Mouse (Mus musculus) liver, postnatal 0 days (tissue): ENCODE results near the gene AY358078.

ENCODE experiments used
- CTCF ChIP-seq: sonication (generic); IDR thresholded peaks from 2 replicates; pipeline ENCODE4 v1.5.1; 2016; ENCODE audit warnings: antibody characterized with exemption, low read depth
- EP300 ChIP-seq: IDR thresholded peaks from 2 replicates; pipeline ENCODE4 v1.6.1; 2016; ENCODE audit warnings: antibody characterized with exemption, low read depth, mild to moderate bottlenecking

DNA sequence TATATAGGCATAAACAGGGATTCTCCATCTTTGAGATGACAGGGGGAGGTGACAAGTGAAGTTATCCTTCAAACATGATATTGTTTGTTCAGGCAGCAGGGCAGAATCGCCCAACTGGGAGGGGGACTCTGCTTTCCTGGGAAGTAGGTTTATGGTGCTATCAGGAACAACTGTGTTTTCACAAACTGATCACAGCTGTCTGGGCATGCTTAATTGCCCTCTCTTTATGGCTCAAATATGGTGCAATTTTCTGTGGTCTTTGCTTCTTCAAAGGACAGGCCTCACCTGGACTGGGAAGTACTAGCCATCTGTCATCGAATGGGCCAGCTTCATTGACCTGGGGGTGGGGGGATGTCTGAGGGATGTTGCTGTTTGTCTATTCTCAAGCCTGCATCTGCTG is 5.7 kb upstream of the AY358078 start:
- TF ChIP-seq CTCF = no peak
- no peak for TF ChIP-seq EP300
